12 mouse cellular contexts compared by ENCODE assay signal in genomic region chr19:53066531-53066930, GRCm38 (mm10). TPM values are rescaled to one million over a fixed set of nuclear protein-coding genes. Genes with fewer than 3 reads are reported as not detected.
DNase-seq lines count a peak whose midpoint lies in the region; ATAC-seq lines count a peak whose summit lies in the region.
"Had no signal": no experiment of that assay in that cellular context is flagged by ENCODE, and none has a peak within 500 bp of the region (broad histone marks: within the 10 kb centered on the region; RNA-seq: fewer than 3 reads in every experiment).

No protein-coding gene starts in this region.

- peak overlapping the region; percentile 20; the same call in 1 of the 2 replicates for H3K4me3 ChIP-seq in kidney, embryonic 16.5 days (ENCODE audit: low read length)
- H3K4me3 ChIP-seq in embryonic facial prominence, embryonic 10.5 days = 0 out of 2 replicates have a peak overlapping the region, but pooled peaks have one; percentile 13
- H3K4me3 ChIP-seq in heart, embryonic 10.5 days = peak overlapping the region; percentile 6; the same call in 1 of the 2 replicates
- H3K4me3 ChIP-seq in limb, embryonic 12.5 days (replicated peaks) = no peak overlapping the region
- H3K4me3 ChIP-seq: erythroblast, embryonic 14.5 days had no signal

- H3K27ac ChIP-seq in kidney, embryonic 16.5 days (ENCODE audit: low read length) = peak overlapping the region; percentile 75
- peak overlapping the region; percentile 67 for H3K27ac ChIP-seq in embryonic facial prominence, embryonic 10.5 days (replicated peaks)
- H3K27ac ChIP-seq in heart, embryonic 10.5 days = peak overlapping the region; percentile 52; the same call in 1 of the 2 replicates
- peak overlapping the region; percentile 53 for H3K27ac ChIP-seq in limb, embryonic 12.5 days

- H3K9ac ChIP-seq in kidney, embryonic 16.5 days (replicated peaks; ENCODE audit: low read length) = peak overlapping the region; percentile 46; the same call in 1 of the 2 replicates
- no peak overlapping the region for H3K9ac ChIP-seq in limb, embryonic 12.5 days (replicated peaks)

- 23% methylated on average over 9 of the region's 9 CpGs for WGBS in kidney, embryonic 16.5 days
- WGBS in embryonic facial prominence, embryonic 10.5 days = 36% methylated on average over 9 of the region's 9 CpGs
- WGBS in heart, embryonic 10.5 days = 41% methylated on average over 9 of the region's 9 CpGs
- WGBS in limb, embryonic 12.5 days = 24% methylated on average over 9 of the region's 9 CpGs

- no peaks in the 10 kb centered on the region for H3K9me3 ChIP-seq in kidney, embryonic 16.5 days (ENCODE audit: low read length)
- H3K9me3 ChIP-seq in embryonic facial prominence, embryonic 10.5 days = no peaks in the 10 kb centered on the region
- H3K9me3 ChIP-seq in heart, embryonic 10.5 days = no peaks in the 10 kb centered on the region
- H3K9me3 ChIP-seq in limb, embryonic 12.5 days = no peaks in the 10 kb centered on the region

- H3K4me2 ChIP-seq in kidney, embryonic 16.5 days (replicated peaks; ENCODE audit: low read depth, low read length) = peak overlapping the region; percentile 45
- H3K4me2 ChIP-seq in limb, embryonic 12.5 days = peak overlapping the region; percentile 35

- H3K36me3 ChIP-seq in kidney, embryonic 16.5 days (ENCODE audit: insufficient read depth, low read length) = no peaks in the 10 kb centered on the region
- H3K36me3 ChIP-seq in embryonic facial prominence, embryonic 10.5 days (replicated peaks) = no peaks in the 10 kb centered on the region
- no peaks in the 10 kb centered on the region for H3K36me3 ChIP-seq in heart, embryonic 10.5 days
- H3K36me3 ChIP-seq in limb, embryonic 12.5 days = no peaks in the 10 kb centered on the region

- ATAC-seq in kidney, embryonic 16.5 days (ENCODE audit: low FRiP score, low TSS enrichment) = peak; percentile 68
- ATAC-seq in limb, embryonic 12.5 days (ENCODE audit: insufficient number of reproducible peaks, insufficient read depth, low FRiP score, low TSS enrichment, low read depth) = no peak

- no peaks in the 10 kb centered on the region for H3K27me3 ChIP-seq in kidney, embryonic 16.5 days (ENCODE audit: insufficient read depth, low read length)
- H3K27me3 ChIP-seq in embryonic facial prominence, embryonic 10.5 days (replicated peaks; ENCODE audit: low read depth, poor library complexity, severe bottlenecking) = no peaks in the 10 kb centered on the region
- no peaks in the 10 kb centered on the region for H3K27me3 ChIP-seq in heart, embryonic 10.5 days (ENCODE audit: insufficient read depth, poor library complexity, severe bottlenecking)
- no peaks in the 10 kb centered on the region for H3K27me3 ChIP-seq in limb, embryonic 12.5 days
- H3K27me3 ChIP-seq: CH12.LX had no signal

- no peak for DNase-seq in kidney, postnatal 25 days
- no peak for DNase-seq in embryonic facial prominence, embryonic 10.5 days (ENCODE audit: low spot score)
- DNase-seq in heart, embryonic 10.5 days (ENCODE audit: low spot score) = no peak
- no peak for DNase-seq in embryo, embryonic 11 days
- DNase-seq in layer of hippocampus, adult 11-12 months (ENCODE audit: low spot score) = no peak
- no peak for DNase-seq in retina, postnatal 1 day
- DNase-seq: cerebellum, adult 9-11 months; liver had no signal

- H3K4me1 ChIP-seq in kidney, embryonic 16.5 days (ENCODE audit: insufficient read depth, low read length) = peaks cover 22% of the 10 kb centered on the region
- peaks cover 54% of the 10 kb centered on the region for H3K4me1 ChIP-seq in embryonic facial prominence, embryonic 10.5 days
- H3K4me1 ChIP-seq in heart, embryonic 10.5 days = peaks cover 30% of the 10 kb centered on the region
- peaks cover 35% of the 10 kb centered on the region for H3K4me1 ChIP-seq in limb, embryonic 12.5 days (replicated peaks)

RNA-seq across cellular contexts. Expression of gene Xpnpep1, which starts 26.5 kb away (rescaled TPM):
- polyA plus RNA-seq in kidney, embryonic 16.5 days (2015; fragmentation: Nextera tagmentation; extraction: Ambion mirVana) = 166 and 167 TPM in 2 replicates
- polyA plus RNA-seq in embryonic facial prominence, embryonic 10.5 days (2016; fragmentation: Nextera tagmentation; extraction: Ambion mirVana) = 158 and 159 TPM in 2 replicates
- polyA plus RNA-seq in heart, embryonic 10.5 days (2016; fragmentation: Nextera tagmentation; extraction: Ambion mirVana) = 193 and 211 TPM in 2 replicates
- 146 and 150 TPM in 2 replicates for polyA plus RNA-seq in limb, embryonic 12.5 days (2016; fragmentation: Nextera tagmentation; extraction: Ambion mirVana)
